Mouse (Mus musculus): ENCODE measurements around the gene A4galt.
A peak's percentile ranks its signal among the peaks of the same experiment; 100 is the strongest.

A4galt gene

GRCm38 (mm10) chr15:83224136-83224766 is 27.3 kb downstream of the A4galt start:
- DNase-seq = no peak

- no peak for DNase-seq
These were observed 28.2 kb downstream of the A4galt start for GRCm38 (mm10) chr15:83223208-83223962.

GRCm38 (mm10) chr15:83221721-83222120 is 29.9 kb downstream of the A4galt start:
- no peak for DNase-seq

- DNase-seq = no peak
These were observed 31.1 kb downstream of the A4galt start for GRCm38 (mm10) chr15:83220368-83221013.

- no peak for DNase-seq
These were observed 36.0 kb downstream of the A4galt start for GRCm38 (mm10) chr15:83215322-83216216.

GRCm38 (mm10) chr15:83210229-83210628 is 41.3 kb downstream of the A4galt start:
- DNase-seq = peak; percentile 52 to 61

- DNase-seq = no peak
These were observed 41.9 kb downstream of the A4galt start for GRCm38 (mm10) chr15:83209719-83210118.

GRCm38 (mm10) chr15:83209092-83209695 is 42.4 kb downstream of the A4galt start:
- DNase-seq = no peak

- DNase-seq = peak; percentile 39 to 69
These were observed 46.7 kb downstream of the A4galt start for GRCm38 (mm10) chr15:83204731-83205451.

- DNase-seq = no peak
These were observed 49.2 kb downstream of the A4galt start for GRCm38 (mm10) chr15:83202412-83202811.

- no peak for DNase-seq
These were observed 58.2 kb downstream of the A4galt start for GRCm38 (mm10) chr15:83193413-83193812.

- DNase-seq = no peak
These were observed 69.2 kb downstream of the A4galt start for GRCm38 (mm10) chr15:83182351-83182750.

GRCm38 (mm10) chr15:83181800-83182330 is 69.7 kb downstream of the A4galt start:
- DNase-seq = no peak

- no peak for DNase-seq
These were observed 71.6 kb downstream of the A4galt start for GRCm38 (mm10) chr15:83180004-83180403.
